Mouse (Mus musculus): ENCODE data around the gene Nudt4. TPM values are rescaled to one million over a fixed set of nuclear protein-coding genes. Genes with fewer than 3 reads are reported as not detected.
A peak's percentile ranks its signal among the peaks of the same experiment; 100 is the strongest.

Gene Nudt4
- total and polyA plus RNA-seq, 3 experiments: 23.7 to 67.4 (median 39.2) TPM

- Histone ChIP-seq H3K9ac (ENCODE audit: insufficient read depth, low read depth) (no peak overlapping the region), H3K9me3 (replicated peaks; ENCODE audit: low read length) (no peaks in the 10 kb centered on the region), H3K27me3 (replicated peaks) (no peaks in the 10 kb centered on the region), H3K36me3 (replicated peaks in 1 of 2; ENCODE audit: control insufficient read depth in 1 of 2, insufficient read depth in 1 of 2, low read length in 1 of 2) (peaks cover 0 to 6% of the 10 kb centered on the region in 2 experiments), H3K27ac (ENCODE audit: insufficient read depth, low read depth) (no peak overlapping the region), H3K79me2 (replicated peaks; ENCODE audit: control insufficient read depth, extremely low read depth, insufficient read depth, poor library complexity, severe bottlenecking) (peaks cover 88% of the 10 kb centered on the region), H3K4me3 (replicated peaks in 1 of 3; ENCODE audit: low read depth in 2 of 3, low read length in 2 of 3, poor library complexity in 1 of 3) (no peak overlapping the region), H3K4me2 (ENCODE audit: insufficient read depth, low read depth, poor library complexity, severe bottlenecking) (no peak overlapping the region), H3K4me1 (ENCODE audit: control insufficient read depth in 1 of 2, insufficient read depth in 2 of 2) (peaks cover 2 to 54% of the 10 kb centered on the region in 2 experiments; a peak in 3 of 4 replicates)
- no peak for DNase-seq (ENCODE audit: extremely low read depth)
- in situ Hi-C loops (cut with MboI; ENCODE audit: low pct_ligation_motif_present, low pct_unique_long_range_greater_than_20kb, low sequenced_read_pairs) (loop anchor here (25.0 kb wide), 1 partner anchor 554 kb away; no protein-coding TSS in a partner anchor), dilution Hi-C loops (cut with MboI; ENCODE audit: extremely low pct_ligation_motif_present, extremely low pct_unique_long_range_greater_than_20kb, low sequenced_read_pairs) (no loop called here)
- TF ChIP-seq ZKSCAN1 (IDR thresholded peaks at IDR 0.05; ENCODE audit: borderline replicate concordance, low read depth, low read length) (no peak), EP300 (IDR thresholded peaks at IDR 0.05; ENCODE audit: low read length) (no peak), NELFE (IDR thresholded peaks at IDR 0.05; ENCODE audit: low read depth, low read length) (no peak), USF2 (conservative IDR thresholded peaks at IDR 0.05; ENCODE audit: low read depth, low read length) (no peak), JUN (IDR thresholded peaks at IDR 0.05; ENCODE audit: insufficient read depth, low read depth, low read length) (no peak), GABPA (IDR thresholded peaks at IDR 0.05; ENCODE audit: insufficient replicate concordance, low read depth, low read length) (no peak), ZC3H11A (IDR thresholded peaks at IDR 0.05; ENCODE audit: low read depth, low read length) (no peak), CTCF (conservative IDR thresholded peaks at IDR 0.05 in 1 of 2, IDR thresholded peaks at IDR 0.05 in 1 of 2; ENCODE audit: low read depth in 2 of 2, low read length in 2 of 2) (no peak), HCFC1 (IDR thresholded peaks at IDR 0.05; ENCODE audit: low read depth, low read length) (no peak), E2F4 (IDR thresholded peaks at IDR 0.05; ENCODE audit: insufficient replicate concordance, low read depth, low read length) (no peak), JUND (conservative IDR thresholded peaks at IDR 0.05; ENCODE audit: low read depth, low read length) (no peak), MYC (IDR thresholded peaks at IDR 0.05; ENCODE audit: low read depth, low read length) (no peak), NRF1 (IDR thresholded peaks at IDR 0.05; ENCODE audit: low read depth, low read length) (no peak), SIN3A (IDR thresholded peaks at IDR 0.05; ENCODE audit: low read length) (no peak), TCF12 (IDR thresholded peaks at IDR 0.05; ENCODE audit: low read depth, low read length) (no peak), RCOR1 (conservative IDR thresholded peaks at IDR 0.05; ENCODE audit: low read depth, low read length) (no peak), PAX5 (IDR thresholded peaks at IDR 0.05; ENCODE audit: low read length) (no peak), ETS1 (conservative IDR thresholded peaks at IDR 0.05; ENCODE audit: low read depth, low read length) (no peak), RAD21 (IDR thresholded peaks at IDR 0.05; ENCODE audit: low read depth, low read length) (no peak), ZNF384 (IDR thresholded peaks at IDR 0.05; ENCODE audit: low read depth, low read length) (no peak)
These were observed 31.0 kb downstream of the Nudt4 start for GRCm38 (mm10) chr10:95532916-95533315.

- in situ Hi-C loops (cut with MboI; ENCODE audit: low pct_ligation_motif_present, low pct_unique_long_range_greater_than_20kb, low sequenced_read_pairs) (loop anchor here (25.0 kb wide), 1 partner anchor 557 kb away; no protein-coding TSS in a partner anchor), dilution Hi-C loops (cut with MboI; ENCODE audit: extremely low pct_ligation_motif_present, extremely low pct_unique_long_range_greater_than_20kb, low sequenced_read_pairs) (no loop called here)
- peak; percentile 41 for DNase-seq (ENCODE audit: extremely low read depth)
- peaks cover 87% of the 10 kb centered on the region for H3K79me2 ChIP-seq (replicated peaks; ENCODE audit: control insufficient read depth, extremely low read depth, insufficient read depth, poor library complexity, severe bottlenecking)
- TF ChIP-seq MAFK (IDR thresholded peaks at IDR 0.05; ENCODE audit: insufficient replicate concordance, low read length): peak; percentile 66
- no peak for TF ChIP-seq UBTF (IDR thresholded peaks at IDR 0.05; ENCODE audit: low read depth, low read length)
- 0 out of 2 replicates have a peak, but pooled peaks have one; percentile 21 for TF ChIP-seq IRF4 (IDR thresholded peaks at IDR 0.05; ENCODE audit: low read depth, low read length)
- no peak for TF ChIP-seq SMC3 (IDR thresholded peaks at IDR 0.05; ENCODE audit: low read depth, low read length)
- peak; percentile 40 for TF ChIP-seq EP300 (IDR thresholded peaks at IDR 0.05; ENCODE audit: low read length)
- no peaks in the 10 kb centered on the region for H3K27me3 ChIP-seq (replicated peaks)
- no peak overlapping the region for H3K4me3 ChIP-seq (replicated peaks in 1 of 3; ENCODE audit: low read depth in 2 of 3, low read length in 2 of 3, poor library complexity in 1 of 3)
- H3K36me3 ChIP-seq (replicated peaks in 1 of 2; ENCODE audit: control insufficient read depth in 1 of 2, insufficient read depth in 1 of 2, low read length in 1 of 2): peaks cover 0 to 13% of the 10 kb centered on the region in 2 experiments
- peaks cover 2 to 64% of the 10 kb centered on the region in 2 experiments; a peak in 3 of 4 replicates for H3K4me1 ChIP-seq (ENCODE audit: control insufficient read depth in 1 of 2, insufficient read depth in 2 of 2)
- no peaks in the 10 kb centered on the region for H3K9me3 ChIP-seq (replicated peaks; ENCODE audit: low read length)
- no peak overlapping the region for H3K4me2 ChIP-seq (ENCODE audit: insufficient read depth, low read depth, poor library complexity, severe bottlenecking)
- H3K27ac ChIP-seq (ENCODE audit: insufficient read depth, low read depth): no peak overlapping the region
- H3K9ac ChIP-seq (ENCODE audit: insufficient read depth, low read depth): no peak overlapping the region
These were observed 33.3 kb downstream of the Nudt4 start for GRCm38 (mm10) chr10:95530551-95531121.
